Mouse (Mus musculus): ENCODE measurements around the gene Tigar. TPM values are rescaled to one million over a fixed set of nuclear protein-coding genes. Genes with fewer than 3 reads are reported as not detected.

Tigar gene
- polyA plus RNA-seq, 1 experiment: 8.1 TPM

DNA sequence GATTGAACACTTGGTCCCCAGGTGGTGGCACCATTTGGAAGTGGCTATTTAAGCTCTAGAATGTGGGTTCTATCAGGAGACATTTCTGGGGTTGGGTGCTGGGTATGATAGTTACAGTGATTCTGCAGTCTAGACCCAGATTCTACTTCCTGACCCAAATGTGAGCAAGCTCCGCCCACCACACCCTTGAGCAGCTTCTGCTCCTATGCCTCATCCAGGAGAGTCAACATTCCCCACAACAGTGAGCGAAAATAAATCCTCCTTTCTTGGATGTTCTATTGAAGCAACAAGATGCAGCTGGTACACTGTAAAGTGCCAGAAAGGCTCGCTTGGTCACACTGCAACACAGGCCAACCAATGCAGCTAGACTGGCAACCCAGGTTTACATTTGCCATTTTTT lies 45.4 kb downstream of the Tigar start:
- Histone ChIP-seq H3K36me3 (ENCODE audit: control insufficient read depth, insufficient read depth) (no peaks in the 10 kb centered on the region), H3K79me3 (ENCODE audit: low read depth) (no peaks in the 10 kb centered on the region), H3K79me2 (ENCODE audit: control insufficient read depth, insufficient read depth) (no peaks in the 10 kb centered on the region), H3K27me3 (ENCODE audit: control insufficient read depth, insufficient read depth, insufficient read length) (peaks cover 12% of the 10 kb centered on the region), H3K4me3 (ENCODE audit: insufficient read depth, poor library complexity, severe bottlenecking) (no peak overlapping the region), H3ac (ENCODE audit: control insufficient read depth, insufficient read length, low read depth) (no peak overlapping the region)
- TF ChIP-seq MAX (IDR thresholded peaks at IDR 0.05) (no peak), CTCF (IDR thresholded peaks at IDR 0.05; ENCODE audit: control insufficient read depth, insufficient read depth, insufficient read length) (no peak), CEBPB (IDR thresholded peaks at IDR 0.05; ENCODE audit: low read depth) (no peak), USF1 (IDR thresholded peaks at IDR 0.05; ENCODE audit: low read depth) (no peak), MYOD1 (IDR thresholded peaks at IDR 0.05; ENCODE audit: control insufficient read depth, insufficient read length, low read depth) (no peak), MYOG (IDR thresholded peaks at IDR 0.05; ENCODE audit: control insufficient read depth, extremely low read depth, insufficient read length) (no peak)

DNA sequence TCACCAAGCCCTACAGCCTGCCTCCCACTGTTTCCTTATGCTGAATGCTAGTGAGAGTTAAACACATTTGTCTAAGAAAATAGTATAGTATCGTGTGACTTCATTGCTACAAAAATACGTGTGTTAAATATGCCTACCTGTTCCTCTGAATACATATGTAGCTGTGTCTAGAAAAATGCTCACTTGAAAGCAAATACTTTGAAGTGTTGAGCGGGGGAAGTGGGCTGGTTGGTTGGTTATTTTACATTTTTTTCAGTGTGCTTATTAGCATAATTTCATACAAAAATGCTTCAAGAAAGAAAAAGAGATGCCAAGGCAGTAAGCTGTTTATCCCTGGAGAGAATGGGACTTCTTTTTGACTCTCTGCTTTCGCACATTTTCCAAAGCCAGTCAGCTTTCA lies 49.4 kb downstream of the Tigar start:
- Histone ChIP-seq H3K36me3 (ENCODE audit: control insufficient read depth, insufficient read depth) (no peaks in the 10 kb centered on the region), H3K79me3 (ENCODE audit: low read depth) (no peaks in the 10 kb centered on the region), H3K4me3 (ENCODE audit: insufficient read depth, poor library complexity, severe bottlenecking) (no peak overlapping the region), H3ac (ENCODE audit: control insufficient read depth, insufficient read length, low read depth) (no peak overlapping the region), H3K27me3 (ENCODE audit: control insufficient read depth, insufficient read depth, insufficient read length) (peaks cover 16% of the 10 kb centered on the region), H3K79me2 (ENCODE audit: control insufficient read depth, insufficient read depth) (no peaks in the 10 kb centered on the region)
- TF ChIP-seq USF1 (IDR thresholded peaks at IDR 0.05; ENCODE audit: low read depth): no peak
- no peak for TF ChIP-seq MAX (IDR thresholded peaks at IDR 0.05)
- no peak for TF ChIP-seq FOSL1 (IDR thresholded peaks at IDR 0.05; ENCODE audit: insufficient read depth, low read length, poor library complexity, severe bottlenecking)
- no peak for TF ChIP-seq CTCF (IDR thresholded peaks at IDR 0.05; ENCODE audit: control insufficient read depth, insufficient read depth, insufficient read length)
- TF ChIP-seq MYOG (IDR thresholded peaks at IDR 0.05; ENCODE audit: control insufficient read depth, extremely low read depth, insufficient read length): no peak
- TF ChIP-seq CEBPB (IDR thresholded peaks at IDR 0.05; ENCODE audit: low read depth): no peak
- no peak for TF ChIP-seq MYOD1 (IDR thresholded peaks at IDR 0.05; ENCODE audit: control insufficient read depth, insufficient read length, low read depth)

DNA sequence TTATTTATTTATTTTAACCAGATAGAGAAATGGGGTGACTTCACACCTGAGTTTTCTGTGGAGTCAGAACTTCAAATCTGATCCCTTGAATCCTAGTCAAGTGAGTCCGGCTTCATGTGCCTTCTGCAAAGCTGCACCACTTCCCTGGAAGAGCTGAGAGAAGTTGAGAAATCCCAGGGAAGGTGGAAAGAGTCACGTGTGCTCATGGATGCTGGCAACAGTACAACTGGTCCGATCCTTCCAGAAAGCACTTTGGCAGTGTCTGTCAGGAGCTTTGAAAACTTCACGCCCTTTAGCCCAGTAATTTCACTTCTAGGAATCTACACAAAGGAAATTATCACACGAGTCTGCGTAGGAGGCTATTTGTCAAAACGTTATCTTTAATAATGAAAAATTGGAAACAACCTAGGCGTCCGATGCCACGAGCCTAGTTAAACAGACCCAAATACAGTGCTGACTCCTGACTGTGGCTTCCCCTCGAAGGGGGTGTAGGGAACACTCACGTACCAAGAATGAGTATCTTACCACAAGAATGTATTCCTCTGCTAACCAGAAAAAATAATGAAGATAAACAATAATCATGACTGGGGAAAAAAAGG lies 52.3 kb downstream of the Tigar start:
- H3K27me3 ChIP-seq (ENCODE audit: control insufficient read depth, insufficient read depth, insufficient read length): peaks cover 20% of the 10 kb centered on the region
- no peak overlapping the region for H3K4me3 ChIP-seq (ENCODE audit: insufficient read depth, poor library complexity, severe bottlenecking)
- no peaks in the 10 kb centered on the region for H3K36me3 ChIP-seq (ENCODE audit: control insufficient read depth, insufficient read depth)
- no peak overlapping the region for H3ac ChIP-seq (ENCODE audit: control insufficient read depth, insufficient read length, low read depth)
- TF ChIP-seq MYOD1 (IDR thresholded peaks at IDR 0.05; ENCODE audit: control insufficient read depth, insufficient read length, low read depth): no peak
- TF ChIP-seq CTCF (IDR thresholded peaks at IDR 0.05; ENCODE audit: control insufficient read depth, insufficient read depth, insufficient read length): no peak
- TF ChIP-seq MYOG (IDR thresholded peaks at IDR 0.05; ENCODE audit: control insufficient read depth, extremely low read depth, insufficient read length): no peak
- peak; percentile 97 for TF ChIP-seq USF1 (IDR thresholded peaks at IDR 0.05; ENCODE audit: low read depth)
- TF ChIP-seq FOSL1 (IDR thresholded peaks at IDR 0.05; ENCODE audit: insufficient read depth, low read length, poor library complexity, severe bottlenecking): no peak
- TF ChIP-seq MAX (IDR thresholded peaks at IDR 0.05): no peak
- TF ChIP-seq CEBPB (IDR thresholded peaks at IDR 0.05; ENCODE audit: low read depth): peak; percentile 72
- no peaks in the 10 kb centered on the region for H3K79me3 ChIP-seq (ENCODE audit: low read depth)
- H3K79me2 ChIP-seq (ENCODE audit: control insufficient read depth, insufficient read depth): no peaks in the 10 kb centered on the region

DNA sequence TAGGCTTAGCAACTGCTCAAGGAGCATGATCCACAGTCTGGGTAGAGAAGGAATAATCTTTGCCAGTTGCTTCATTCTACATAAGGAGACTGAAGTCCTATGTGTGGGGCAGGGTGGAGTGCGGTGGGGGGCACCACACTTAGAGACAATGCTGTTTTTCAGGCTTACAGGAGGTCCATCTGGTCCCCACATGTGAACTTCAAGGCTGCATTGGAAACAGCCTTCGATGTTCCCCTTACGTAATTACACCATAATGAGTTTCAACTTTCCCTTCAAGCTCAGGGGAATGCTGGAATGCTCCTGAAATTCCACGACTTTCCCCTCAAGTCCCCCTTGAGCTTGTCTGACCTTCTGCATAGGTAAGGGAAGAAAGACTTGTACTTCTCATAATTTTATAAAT lies 58.5 kb downstream of the Tigar start:
- peaks cover 31% of the 10 kb centered on the region for H3K27me3 ChIP-seq (ENCODE audit: control insufficient read depth, insufficient read depth, insufficient read length)
- no peak for TF ChIP-seq CEBPB (IDR thresholded peaks at IDR 0.05; ENCODE audit: low read depth)
- no peak for TF ChIP-seq MAX (IDR thresholded peaks at IDR 0.05)
- TF ChIP-seq MYOD1 (IDR thresholded peaks at IDR 0.05; ENCODE audit: control insufficient read depth, insufficient read length, low read depth): no peak
- H3K79me3 ChIP-seq (ENCODE audit: low read depth): no peaks in the 10 kb centered on the region
- no peaks in the 10 kb centered on the region for H3K79me2 ChIP-seq (ENCODE audit: control insufficient read depth, insufficient read depth)
- H3ac ChIP-seq (ENCODE audit: control insufficient read depth, insufficient read length, low read depth): no peak overlapping the region
- H3K4me3 ChIP-seq (ENCODE audit: insufficient read depth, poor library complexity, severe bottlenecking): no peak overlapping the region
- H3K36me3 ChIP-seq (ENCODE audit: control insufficient read depth, insufficient read depth): no peaks in the 10 kb centered on the region

DNA sequence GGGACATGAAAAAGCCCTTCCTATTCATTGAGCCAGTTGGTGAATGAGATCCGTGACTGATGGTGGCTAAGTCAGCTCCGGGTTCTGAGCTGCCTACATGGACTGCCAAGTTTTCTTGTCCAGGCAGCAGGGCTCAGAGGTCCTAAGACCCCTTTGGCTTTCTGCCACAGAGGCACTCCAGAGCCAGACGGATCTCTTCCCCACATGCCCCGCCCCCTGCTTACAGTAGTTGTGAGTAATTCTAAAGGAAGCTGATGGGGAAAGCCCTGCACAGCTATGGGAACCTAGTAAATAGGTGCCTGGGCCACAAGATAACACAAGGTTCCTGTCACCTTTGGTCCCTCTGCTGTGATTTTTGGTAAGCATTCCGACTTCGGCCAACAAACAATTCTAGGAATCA lies 64.4 kb downstream of the Tigar start:
- H3K79me3 ChIP-seq (ENCODE audit: low read depth): no peaks in the 10 kb centered on the region
- no peak overlapping the region for H3ac ChIP-seq (ENCODE audit: control insufficient read depth, insufficient read length, low read depth)
- peaks cover 9% of the 10 kb centered on the region for H3K27me3 ChIP-seq (ENCODE audit: control insufficient read depth, insufficient read depth, insufficient read length)
- no peaks in the 10 kb centered on the region for H3K36me3 ChIP-seq (ENCODE audit: control insufficient read depth, insufficient read depth)
- H3K4me3 ChIP-seq (ENCODE audit: insufficient read depth, poor library complexity, severe bottlenecking): no peak overlapping the region
- no peaks in the 10 kb centered on the region for H3K79me2 ChIP-seq (ENCODE audit: control insufficient read depth, insufficient read depth)
- TF ChIP-seq FOSL1 (IDR thresholded peaks at IDR 0.05; ENCODE audit: insufficient read depth, low read length, poor library complexity, severe bottlenecking) (no peak), MAX (IDR thresholded peaks at IDR 0.05) (no peak), CEBPB (IDR thresholded peaks at IDR 0.05; ENCODE audit: low read depth) (no peak)

Other genes with a start within 250 kb of the Tigar start
- 0.09 TPM for gene Dyrk4, start 187.7 kb downstream of the Tigar start, polyA plus RNA-seq (2012; fragmentation: generic; extraction: Trizol)
- 10.5 TPM for gene Rad51ap1, start 170.0 kb downstream of the Tigar start, polyA plus RNA-seq (2012; fragmentation: generic; extraction: Trizol)
- gene D6Wsu163e, start 169.6 kb downstream of the Tigar start, polyA plus RNA-seq (2012; fragmentation: generic; extraction: Trizol): 12.2 TPM
- gene Fgf6, start 94.0 kb downstream of the Tigar start, polyA plus RNA-seq (2012; fragmentation: generic; extraction: Trizol): not detected
- gene Fgf23, start 36.7 kb downstream of the Tigar start, polyA plus RNA-seq (2012; fragmentation: generic; extraction: Trizol): not detected
- 2.8 TPM for gene Ccnd2, start 42.6 kb upstream of the Tigar start, polyA plus RNA-seq (2012; fragmentation: generic; extraction: Trizol)